Mouse (Mus musculus) CD4-positive, CD25-positive, alpha-beta regulatory T cell, adult 9 weeks (primary cell): ENCODE results near the gene Fkbp15. TPM values are rescaled to one million over a fixed set of nuclear protein-coding genes. Genes with fewer than 3 reads are reported as not detected.

Source experiments
- polyA plus RNA-seq: library from polyadenylated mRNA; unstranded; fragments of 100-300 nt; shearing (Covaris generic); gene quantifications from one replicate; pipeline ENCODE4 v1.2.1, GENCODE M21; 2017

Fkbp15 gene
- 73.0 TPM for polyA plus RNA-seq

DNA sequence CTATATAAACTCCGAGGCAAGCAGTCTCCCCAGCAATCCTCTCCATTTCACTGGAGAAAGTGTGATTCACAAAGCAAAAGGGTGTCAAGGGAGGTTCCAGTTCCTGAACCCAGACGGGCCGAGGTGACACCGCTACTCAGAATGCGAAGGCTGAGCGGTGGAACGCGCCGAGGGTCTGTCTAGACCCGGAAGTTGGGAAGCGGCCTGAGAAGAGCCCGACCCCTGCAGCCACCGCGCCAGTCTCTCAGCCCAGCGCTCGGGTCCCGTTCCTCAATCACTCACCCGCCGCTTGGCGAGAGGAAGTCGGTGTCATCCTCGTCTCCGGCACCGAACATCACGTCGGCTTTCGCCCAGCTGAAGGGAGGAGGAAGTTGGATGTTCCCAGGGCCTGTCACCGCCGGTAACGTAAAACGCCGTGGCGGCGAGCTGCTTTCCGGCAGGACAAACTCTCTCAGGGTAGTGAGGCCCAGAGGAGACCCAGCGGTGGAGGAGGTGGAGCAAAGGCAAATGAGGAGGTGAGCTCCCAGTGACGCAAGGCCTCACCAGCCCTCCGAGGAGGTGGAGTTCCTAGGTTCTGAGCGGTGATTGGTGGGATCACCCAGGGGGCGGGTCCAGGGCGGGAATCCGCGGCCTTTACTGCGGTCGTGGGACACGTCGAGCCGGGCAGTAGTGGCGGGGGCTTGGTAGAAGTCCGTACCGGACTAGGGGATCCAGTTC, at the start of gene Fkbp15, which contains the start of gene Slc31a1:
TSS of gene Fkbp15 (minus strand) at position 461 of the 717 bp plus-strand sequence.
TSS of gene Slc31a1 (plus strand) at position 640 of the 717 bp plus-strand sequence.

DNA sequence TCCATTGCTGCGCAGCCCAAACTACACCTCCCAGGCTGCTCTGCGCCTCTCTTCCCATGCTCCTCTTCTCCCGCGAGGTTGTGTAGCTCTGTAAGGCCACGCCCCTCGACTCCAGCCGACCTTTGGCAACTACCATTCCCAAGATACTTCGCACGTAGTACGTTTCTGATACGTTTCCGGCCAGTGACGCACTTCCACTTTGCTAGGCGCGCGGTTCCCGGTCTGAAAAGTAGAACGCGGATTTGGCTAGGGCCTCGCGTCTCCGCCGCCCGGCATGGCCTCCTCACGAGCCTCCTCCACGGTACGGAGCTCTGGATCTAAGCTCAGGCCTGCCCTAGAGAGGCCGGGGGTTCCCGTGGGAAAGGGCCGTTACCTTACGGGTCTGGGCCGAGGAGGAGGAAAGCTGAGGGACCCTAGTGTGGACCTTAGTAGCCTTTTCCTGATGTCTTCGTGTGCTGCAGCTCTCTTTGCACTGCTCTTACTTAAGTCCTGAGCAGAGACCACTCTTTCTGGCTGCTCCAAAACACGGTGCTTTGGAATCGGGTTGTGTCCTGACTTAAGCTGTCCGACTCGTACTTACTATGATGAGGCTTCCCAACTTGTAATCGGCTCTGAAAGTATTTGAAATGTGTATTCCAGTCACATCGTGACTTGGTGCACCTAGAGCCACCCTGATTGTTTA, 48.4 kb upstream of the Fkbp15 start, which contains the start of the genes Cdc26 and Prpf4:
TSS of gene Cdc26 (minus strand) at position 42 of the 682 bp plus-strand sequence.
TSS of gene Prpf4 (plus strand) at position 197 of the 682 bp plus-strand sequence.

DNA sequence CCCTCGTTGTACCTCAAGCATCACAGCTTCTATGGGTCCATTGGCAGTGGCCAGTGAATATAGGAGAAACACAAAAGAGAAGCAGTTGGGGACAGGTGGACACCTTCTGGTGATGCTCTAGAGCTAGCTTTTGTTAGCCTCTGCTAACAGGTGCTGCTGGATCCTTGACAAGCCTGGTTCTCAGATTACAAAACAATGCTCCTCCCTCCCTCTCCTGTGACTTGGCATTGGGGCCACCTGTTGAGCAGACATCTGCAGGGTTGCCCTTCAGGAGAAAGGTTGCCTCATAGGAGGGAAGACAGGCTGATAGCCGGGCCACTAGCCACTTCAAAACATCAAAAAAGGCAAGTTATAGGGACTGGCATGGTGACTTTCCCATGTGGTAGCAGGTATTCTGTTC, 98.1 kb downstream of the Fkbp15 start, which contains the start of gene Slc31a2:
TSS of gene Slc31a2 (plus strand) at position 287 of the 400 bp plus-strand sequence.

Other genes with a start within 250 kb of the Fkbp15 start
- gene Mup21, start 209.7 kb downstream of the Fkbp15 start, polyA plus RNA-seq = not detected
- gene Zfp37, start 129.5 kb downstream of the Fkbp15 start, polyA plus RNA-seq = 0.10 TPM
- gene Slc31a2, start 98.0 kb downstream of the Fkbp15 start, polyA plus RNA-seq = 21.7 TPM
- 10.4 TPM for gene Slc31a1, start 179 bp upstream of the Fkbp15 start, polyA plus RNA-seq
- 115 TPM for gene Cdc26, start 48.1 kb upstream of the Fkbp15 start, polyA plus RNA-seq
- 29.7 TPM for gene Prpf4, start 48.2 kb upstream of the Fkbp15 start, polyA plus RNA-seq
- not detected for gene Rnf183, start 74.7 kb upstream of the Fkbp15 start, polyA plus RNA-seq
- 0.60 TPM for gene Wdr31, start 110.3 kb upstream of the Fkbp15 start, polyA plus RNA-seq
- gene Bspry, start 119.5 kb upstream of the Fkbp15 start, polyA plus RNA-seq = 1.5 TPM
- gene Hdhd3, start 142.9 kb upstream of the Fkbp15 start, polyA plus RNA-seq = 0.99 TPM
- gene Alad, start 159.4 kb upstream of the Fkbp15 start, polyA plus RNA-seq = 62.5 TPM
- gene Pole3, start 164.5 kb upstream of the Fkbp15 start, polyA plus RNA-seq = 29.6 TPM
- 0.25 TPM for gene 4933430I17Rik, start 164.8 kb upstream of the Fkbp15 start, polyA plus RNA-seq
- gene Rgs3, start 199.3 kb upstream of the Fkbp15 start, polyA plus RNA-seq = 94.0 TPM